21 mouse cellular contexts compared by ENCODE assay signal in the genomic region with DNA sequence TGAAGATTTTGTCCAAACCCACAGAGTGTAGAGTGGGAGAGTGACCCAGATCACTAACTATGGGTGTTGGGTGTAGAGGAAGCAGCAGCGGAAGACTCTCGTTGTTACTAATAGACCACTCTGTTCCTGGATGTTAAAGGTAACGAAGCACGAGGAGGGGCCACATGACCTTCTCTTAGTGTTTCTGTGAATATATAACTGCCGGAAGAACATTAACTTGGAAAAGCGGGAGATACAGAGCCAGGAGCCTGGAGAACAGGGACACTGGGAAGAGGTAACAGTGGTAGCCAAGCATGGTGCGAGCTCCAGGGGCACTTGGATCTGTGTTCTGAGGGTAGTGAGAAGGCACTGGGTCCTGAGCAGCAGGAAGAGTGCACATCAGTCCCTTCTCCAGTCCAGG. TPM values are rescaled to one million over a fixed set of nuclear protein-coding genes. Genes with fewer than 3 reads are reported as not detected.
DNase-seq lines count a peak whose midpoint lies in the region; ATAC-seq and TF ChIP-seq lines count a peak whose summit lies in the region.
"Had no signal": no experiment of that assay in that cellular context is flagged by ENCODE, and none has a peak within 500 bp of the region (broad histone marks: within the 10 kb centered on the region; RNA-seq: fewer than 3 reads in every experiment).

No protein-coding gene starts in this region.

- no peak overlapping the region for H3K27ac ChIP-seq in kidney, adult 2 months (ENCODE audit: insufficient read depth, low read depth, low read length)
- H3K27ac ChIP-seq in kidney, embryonic 14.5 days (ENCODE audit: low read depth, low read length): no peak overlapping the region
- no peak overlapping the region for H3K27ac ChIP-seq in kidney, embryonic 15.5 days
- H3K27ac ChIP-seq: embryonic facial prominence, embryonic 10.5 days; forebrain, embryonic 13.5 days; heart, embryonic 13.5 days; hindbrain, embryonic 12.5 days had no signal

- no peaks in the 10 kb centered on the region for H3K36me3 ChIP-seq in kidney, adult 2 months (ENCODE audit: control insufficient read depth, insufficient read depth, low read length)
- no peaks in the 10 kb centered on the region for H3K36me3 ChIP-seq in kidney, embryonic 14.5 days (ENCODE audit: control insufficient read depth, insufficient read depth, low read length)
- H3K36me3 ChIP-seq in kidney, embryonic 15.5 days: no peaks in the 10 kb centered on the region
- H3K36me3 ChIP-seq: embryonic facial prominence, embryonic 10.5 days; heart, embryonic 13.5 days; hindbrain, embryonic 12.5 days had no signal

- no peaks in the 10 kb centered on the region for H3K9me3 ChIP-seq in kidney, embryonic 14.5 days (ENCODE audit: control insufficient read depth, low read length)
- H3K9me3 ChIP-seq in kidney, embryonic 15.5 days (replicated peaks): no peaks in the 10 kb centered on the region
- H3K9me3 ChIP-seq: embryonic facial prominence, embryonic 10.5 days; forebrain, embryonic 13.5 days; heart, embryonic 13.5 days; hindbrain, embryonic 12.5 days had no signal

- no peak for TF ChIP-seq POLR2A in kidney, adult 2 months (IDR thresholded peaks at IDR 0.05; ENCODE audit: low read depth, low read length)

- H3K4me3 ChIP-seq in kidney, adult 2 months (ENCODE audit: insufficient read depth, low read depth, low read length): no peak overlapping the region
- no peak overlapping the region for H3K4me3 ChIP-seq in kidney, embryonic 14.5 days (ENCODE audit: low read length)
- no peak overlapping the region for H3K4me3 ChIP-seq in kidney, embryonic 15.5 days (replicated peaks)
- H3K4me3 ChIP-seq: embryonic facial prominence, embryonic 10.5 days; forebrain, embryonic 13.5 days; heart, embryonic 13.5 days; hindbrain, embryonic 12.5 days had no signal

- H3K9ac ChIP-seq in kidney, embryonic 14.5 days (ENCODE audit: low read depth, low read length): no peak overlapping the region
- no peak overlapping the region for H3K9ac ChIP-seq in kidney, embryonic 15.5 days
- H3K9ac ChIP-seq: forebrain, embryonic 13.5 days; heart, embryonic 13.5 days; hindbrain, embryonic 12.5 days had no signal

- intact Hi-C loops in heart, postnatal 14 days (cut with DNase I): no loop called here

- WGBS in kidney, adult 2 months: 44% methylated on average over 7 of the region's 7 CpGs
- WGBS in kidney, embryonic 14.5 days: 67% methylated on average over 7 of the region's 7 CpGs
- WGBS in kidney, embryonic 15.5 days: 67% methylated on average over 7 of the region's 7 CpGs

- TF ChIP-seq CTCF in kidney, adult 2 months (conservative IDR thresholded peaks at IDR 0.05; ENCODE audit: insufficient read depth, insufficient read length, low read depth, low read length): no peak

- ATAC-seq in kidney, embryonic 14.5 days (ENCODE audit: low FRiP score, low TSS enrichment): no peak
- 0 out of 2 replicates have a peak, but pooled peaks have one; percentile 43 for ATAC-seq in kidney, embryonic 15.5 days (replicated peaks; ENCODE audit: low FRiP score)
- ATAC-seq: activated CD4-positive, CD25-positive, alpha-beta regulatory T cell, adult 4 months; forebrain, embryonic 13.5 days; Patski had no signal

- peak; percentile 67 for DNase-seq in kidney, adult 2 months
- DNase-seq in kidney, adult 8-10 months: peak; percentile 15 to 42
- DNase-seq in kidney, postnatal 36 days: peak; percentile 45 to 61
- DNase-seq in testis, postnatal 10 days (ENCODE audit: low spot score): no peak
- no peak for DNase-seq in heart, postnatal 14 days
- DNase-seq: adrenal gland, adult 8-10 months; adrenal gland, postnatal 36 days; cerebellum, adult 2 months; cerebellum, postnatal 10 days; gastrocnemius, postnatal 36 days; heart, adult 11 months; heart, postnatal 4 days had no signal

- no peak overlapping the region for H3K4me2 ChIP-seq in kidney, embryonic 14.5 days (replicated peaks; ENCODE audit: low read depth, low read length)
- H3K4me2 ChIP-seq in kidney, embryonic 15.5 days: no peak overlapping the region
- H3K4me2 ChIP-seq: forebrain, embryonic 13.5 days; heart, embryonic 13.5 days; hindbrain, embryonic 12.5 days had no signal

- H3K27me3 ChIP-seq in kidney, adult 2 months (replicated peaks; ENCODE audit: control insufficient read depth, insufficient read depth, low read length): no peaks in the 10 kb centered on the region
- H3K27me3 ChIP-seq in kidney, embryonic 14.5 days (ENCODE audit: control insufficient read depth, insufficient read depth, low read length): no peaks in the 10 kb centered on the region
- no peaks in the 10 kb centered on the region for H3K27me3 ChIP-seq in kidney, embryonic 15.5 days
- H3K27me3 ChIP-seq: forebrain, embryonic 13.5 days; heart, embryonic 13.5 days; hindbrain, embryonic 12.5 days had no signal

- H3K4me1 ChIP-seq in kidney, adult 2 months (ENCODE audit: control insufficient read depth, insufficient read depth, low read length): no peaks in the 10 kb centered on the region
- H3K4me1 ChIP-seq in kidney, embryonic 14.5 days (ENCODE audit: control insufficient read depth, insufficient read depth, low read length): no peaks in the 10 kb centered on the region
- no peaks in the 10 kb centered on the region for H3K4me1 ChIP-seq in kidney, embryonic 15.5 days
- H3K4me1 ChIP-seq: embryonic facial prominence, embryonic 10.5 days; forebrain, embryonic 13.5 days; heart, embryonic 13.5 days; hindbrain, embryonic 12.5 days had no signal

RNA-seq across cellular contexts. Expression of gene Gabbr2, which starts 38.7 kb away (rescaled TPM):
- polyA plus RNA-seq in kidney, adult 2 months (2012; rRNA removed): 0.26 and 0.28 TPM in 2 replicates
- 0.06 and 0.43 TPM in 2 replicates for polyA plus RNA-seq in kidney, embryonic 14.5 days (2014; fragmentation: Nextera tagmentation; extraction: Ambion mirVana)
- 0.18 and 0.19 TPM in 2 replicates for polyA plus RNA-seq in kidney, embryonic 15.5 days (2015; fragmentation: Nextera tagmentation; extraction: Ambion mirVana)
- total RNA-seq in heart, postnatal 14 days (2021): under 1 TPM in 1 of 2 experiments, not detected in 1; 0.05 TPM
- total RNA-seq: CH12.LX had no signal
- polyA plus RNA-seq: Patski had no signal

Comparison
In these comparisons a context has a peak if more than half of its experiments do, and no peak if none do; other contexts are left out.
1. DNase-seq: peak in kidney, adult 2 months (single experiment), kidney, adult 8-10 months (2 of 2) and kidney, postnatal 36 days (2 of 2); none in testis, postnatal 10 days (single experiment) and heart, postnatal 14 days (0 of 2).